Mouse (Mus musculus) olfactory bulb, adult 2 months (tissue): ENCODE measurements around the gene Gjb2. TPM values are rescaled to one million over a fixed set of nuclear protein-coding genes. Genes with fewer than 3 reads are reported as not detected.
A peak's percentile ranks its signal among the peaks of the same experiment; 100 is the strongest.

Experiments
- H3K27ac ChIP-seq: fragments of 200-500 bp; 2 replicates; pipeline ENCODE4 v1.5.1; 2012; ENCODE audit warnings: low read depth, low read length; ENCODE audit not compliant: insufficient read depth
- H3K4me1 ChIP-seq: fragments of 200-500 bp; 2 replicates; pipeline ENCODE4 v1.6.1; 2012; ENCODE audit warnings: low read length; ENCODE audit not compliant: control insufficient read depth, insufficient read depth
- H3K4me3 ChIP-seq: fragments of 200-500 bp; 2 replicates; pipeline ENCODE4 v1.5.1; 2012; ENCODE audit warnings: mild to moderate bottlenecking, low read depth, low read length, moderate library complexity; ENCODE audit not compliant: insufficient read depth
- CTCF ChIP-seq: fragments of 200-500 bp; IDR thresholded peaks from 2 replicates; pipeline ENCODE4 v1.5.1; 2012; ENCODE audit warnings: low read depth, mild to moderate bottlenecking, low read length, moderate library complexity; ENCODE audit not compliant: insufficient read depth
- POLR2A ChIP-seq: fragments of 200-500 bp; IDR thresholded peaks from 2 replicates; pipeline ENCODE4 v1.6.1; 2012; ENCODE audit warnings: mild to moderate bottlenecking, low read depth, low read length, moderate library complexity; ENCODE audit not compliant: insufficient read depth
- WGBS: fragments of 180-500 bp; shearing (Covaris S2); methylation state at CpG from one replicate; pipeline ENCODE4 v1.1.7; 2018; 5-methylcytosine and 5-hydroxymethylcytosine counted together
- polyA plus RNA-seq: library from polyadenylated mRNA; stranded (reverse); fragments of >200 nt; gene quantifications from 2 replicates; pipeline ENCODE4 v1.2.4, GENCODE M21; 2012; ENCODE audit warnings: low replicate concordance; ENCODE audit not compliant: missing spikeins, insufficient read depth, insufficient read length

The Gjb2 gene
- not detected in 2 replicates for polyA plus RNA-seq

DNA sequence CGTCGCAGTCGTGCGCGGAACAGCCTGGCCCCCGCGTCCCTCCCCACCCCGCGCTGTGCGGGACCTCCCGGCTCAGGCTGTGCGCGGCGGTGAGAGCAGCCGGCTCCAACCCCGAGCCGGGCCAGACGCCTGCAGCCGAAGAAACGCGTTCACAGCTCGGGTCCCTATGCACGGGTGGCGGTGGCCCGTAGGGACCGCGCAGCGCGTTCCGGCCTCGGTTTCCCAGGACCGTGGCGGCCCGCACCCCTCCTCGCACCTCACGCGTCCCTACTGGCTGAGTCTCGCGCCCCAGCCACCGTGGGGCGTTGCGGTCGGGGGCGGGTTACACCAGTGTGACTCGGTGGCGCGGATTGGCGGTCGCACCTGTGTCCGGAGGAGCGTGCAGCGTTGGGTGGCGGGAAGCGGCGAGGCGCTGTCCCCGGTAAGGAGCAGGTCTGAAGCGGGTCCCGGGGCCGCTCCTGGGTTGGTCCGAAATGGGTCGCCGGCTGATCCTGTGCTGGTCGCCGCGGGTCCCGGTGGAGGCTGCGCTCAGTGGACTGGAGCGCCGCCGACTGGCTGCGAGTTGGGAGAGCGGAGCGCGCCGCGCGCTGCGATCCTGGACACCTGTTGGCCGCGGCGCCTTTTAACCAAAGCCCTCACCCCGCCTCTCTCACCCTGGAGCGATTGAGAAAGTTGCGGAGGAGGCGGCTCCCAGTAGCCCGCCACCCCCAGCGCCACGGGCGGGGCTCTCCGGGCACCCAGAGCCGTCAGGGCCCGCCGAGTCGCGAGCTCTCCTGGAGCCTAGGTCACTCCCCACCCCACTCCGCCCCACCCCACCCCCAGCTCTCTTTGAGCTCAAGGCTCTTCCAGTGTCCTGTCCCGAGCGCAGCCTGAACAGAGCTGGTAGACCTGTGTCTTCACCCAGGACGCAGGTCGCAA, at the start of gene Gjb2:
TSS of gene Gjb2 (minus strand) at position 597 of the 918 bp plus-strand sequence.
- no peak within 1 kb of the TSS for H3K27ac ChIP-seq
- TF ChIP-seq POLR2A (no peak), CTCF (no peak)
- H3K4me3 ChIP-seq, result peak within 1 kb of the TSS; percentile 53
- peaks cover 9% of the 10 kb centered on the region; the same call in 1 of the 2 replicates for H3K4me1 ChIP-seq
- WGBS, result under 1% methylated on average over 101 of the region's 101 CpGs

DNA sequence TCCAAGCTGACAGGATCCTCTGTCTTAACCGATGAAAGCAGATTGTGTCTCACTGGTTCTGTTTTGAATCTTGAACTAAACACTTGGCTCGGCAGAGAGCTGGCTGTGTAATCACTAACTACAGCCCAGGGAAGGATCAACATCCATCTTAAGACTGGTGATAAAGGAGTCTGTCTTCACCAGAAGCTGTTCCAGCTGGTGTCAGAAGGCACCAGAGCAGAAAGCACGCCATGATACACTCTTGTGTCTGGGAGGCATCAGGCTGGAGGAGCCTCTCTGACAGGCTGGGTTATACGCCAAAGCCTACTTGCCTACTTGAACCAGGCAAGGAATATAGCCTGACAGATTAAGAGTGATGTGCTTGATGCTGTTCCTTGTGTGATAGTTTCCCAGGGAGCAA, 41.2 kb upstream of the Gjb2 start:
- no peaks in the 10 kb centered on the region for H3K4me1 ChIP-seq
- WGBS, result 52% methylated on average over 4 of the region's 4 CpGs
- no peak for TF ChIP-seq POLR2A
- TF ChIP-seq CTCF, result no peak
- no peak overlapping the region for H3K27ac ChIP-seq
- no peak overlapping the region for H3K4me3 ChIP-seq

DNA sequence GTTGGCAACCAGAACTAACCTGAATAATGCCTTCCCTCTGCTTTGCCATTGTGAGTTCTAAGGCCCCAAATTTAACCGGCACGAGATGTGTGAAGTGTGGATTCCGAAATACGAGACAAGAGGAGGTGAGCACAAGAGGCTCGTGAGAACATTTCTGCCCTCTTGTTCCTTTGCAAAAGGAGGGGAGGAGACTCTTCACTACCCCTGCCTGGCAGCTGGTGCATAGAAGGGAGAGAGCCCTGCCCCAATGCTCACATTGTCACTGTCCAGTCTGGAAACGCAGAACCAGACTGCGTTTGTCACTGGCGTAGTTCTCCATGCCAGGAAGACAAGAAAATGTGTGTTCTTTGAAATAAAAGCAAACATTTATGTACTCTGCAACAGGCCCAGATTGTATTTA, 30.8 kb upstream of the Gjb2 start:
- TF ChIP-seq CTCF (no peak), POLR2A (no peak)
- Histone ChIP-seq H3K27ac (no peak overlapping the region), H3K4me1 (peaks cover 8% of the 10 kb centered on the region), H3K4me3 (no peak overlapping the region)
- WGBS, result 78% methylated on average over 8 of the region's 8 CpGs

- Histone ChIP-seq H3K4me1 (peaks cover 8% of the 10 kb centered on the region), H3K4me3 (peak within 1 kb of the TSS; percentile 40), H3K27ac (peak within 1 kb of the TSS; percentile 24)
- 3% methylated on average over 33 of the region's 33 CpGs for WGBS
- TF ChIP-seq CTCF, result no peak
- no peak for TF ChIP-seq POLR2A
These were observed 28.7 kb upstream of the Gjb2 start, which contains the start of gene Gjb6 for GRCm38 (mm10) chr14:57133161-57133661. TSS of gene Gjb6 (minus strand) at chr14:57133611.

DNA sequence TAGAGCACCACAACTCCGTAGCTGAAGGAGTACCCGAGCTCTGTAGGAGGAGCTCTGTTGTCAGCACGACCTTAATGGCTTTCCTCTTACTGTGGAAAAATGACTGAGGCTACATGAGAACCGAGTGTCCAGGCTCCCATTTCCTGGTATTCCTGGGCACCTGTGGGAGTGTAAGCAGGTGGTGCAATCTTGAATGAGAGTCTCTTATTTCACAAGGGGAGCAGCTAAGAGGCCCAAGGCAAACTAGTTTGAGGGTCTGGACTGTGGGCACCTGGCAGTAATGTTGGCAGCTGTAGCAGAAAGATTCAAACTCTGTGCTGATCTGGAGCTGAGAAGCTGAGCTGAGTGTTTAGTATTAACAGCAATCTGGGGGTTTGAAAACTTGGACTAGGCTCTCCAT, 22.9 kb upstream of the Gjb2 start:
- no peak overlapping the region for H3K4me3 ChIP-seq
- no peaks in the 10 kb centered on the region for H3K4me1 ChIP-seq
- TF ChIP-seq CTCF (no peak), POLR2A (no peak)
- H3K27ac ChIP-seq, result no peak overlapping the region
- WGBS, result 78% methylated on average over 4 of the region's 4 CpGs

DNA sequence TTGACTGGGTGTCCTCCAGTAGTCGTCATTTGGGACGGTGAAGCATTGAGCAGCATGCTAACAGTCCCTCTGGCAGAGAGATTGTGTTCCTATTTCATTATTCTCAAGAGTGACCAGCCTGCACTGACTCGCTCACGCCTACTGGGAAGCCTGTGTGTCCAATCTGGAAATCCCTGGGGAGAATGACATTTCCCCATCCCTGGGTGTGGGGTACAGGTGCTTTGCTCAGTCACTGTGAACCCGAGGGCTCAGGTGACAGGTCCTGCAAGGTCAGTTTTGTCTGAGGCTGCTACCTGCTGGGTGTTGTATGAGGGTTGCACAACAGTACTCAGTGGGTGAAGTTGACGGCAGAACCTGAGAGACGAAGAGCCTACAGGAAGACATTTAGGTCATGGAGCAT, 17.8 kb upstream of the Gjb2 start:
- WGBS, result 87% methylated on average over 7 of the region's 7 CpGs
- Histone ChIP-seq H3K4me3 (no peak overlapping the region), H3K27ac (no peak overlapping the region), H3K4me1 (no peaks in the 10 kb centered on the region)
- TF ChIP-seq CTCF (no peak), POLR2A (no peak)

DNA sequence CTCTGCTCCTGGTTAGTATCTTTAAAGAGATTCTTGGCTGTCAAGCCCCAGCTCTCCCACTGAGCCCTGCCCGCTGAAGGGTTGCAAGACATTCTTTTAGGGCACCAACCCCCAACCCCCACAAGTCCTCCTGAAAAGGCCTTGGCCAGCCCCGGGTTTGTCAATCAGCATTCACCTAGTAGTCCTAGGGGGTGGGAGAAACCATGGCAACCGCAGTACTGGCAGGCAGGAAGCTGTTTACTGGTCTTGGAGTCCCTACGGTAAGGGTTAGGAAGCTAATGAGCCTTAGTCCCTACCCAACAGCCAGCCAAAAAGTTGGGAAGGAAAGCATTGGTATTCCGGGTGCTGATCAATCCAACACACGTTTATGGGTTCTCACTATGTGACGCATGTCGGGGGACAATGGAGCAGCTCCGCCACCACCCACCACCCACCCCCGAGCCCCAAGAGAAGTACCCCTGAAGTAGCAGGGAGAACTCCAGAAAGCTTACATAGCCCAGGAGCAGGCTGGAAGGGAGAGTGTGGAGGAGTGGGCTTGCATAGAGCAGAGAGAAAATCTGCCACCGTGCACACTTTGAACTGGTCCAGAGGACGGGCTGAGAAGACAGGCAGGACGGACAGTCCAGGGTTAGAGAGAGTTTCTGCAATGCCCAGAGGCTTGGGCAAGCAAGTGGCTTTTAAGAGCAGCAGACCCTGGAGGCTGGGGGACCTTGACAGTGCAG, 11.5 kb upstream of the Gjb2 start, which contains the start of gene Gm4491:
TSS of gene Gm4491 (minus strand) at position 61 of the 722 bp plus-strand sequence.
- TF ChIP-seq CTCF (no peak), POLR2A (no peak)
- 22% methylated on average over 13 of the region's 13 CpGs for WGBS
- Histone ChIP-seq H3K4me3 (no peak within 1 kb of the TSS), H3K27ac (peak within 1 kb of the TSS; percentile 31; the same call in 1 of the 2 replicates), H3K4me1 (peaks cover 7% of the 10 kb centered on the region; the same call in 1 of the 2 replicates)

DNA sequence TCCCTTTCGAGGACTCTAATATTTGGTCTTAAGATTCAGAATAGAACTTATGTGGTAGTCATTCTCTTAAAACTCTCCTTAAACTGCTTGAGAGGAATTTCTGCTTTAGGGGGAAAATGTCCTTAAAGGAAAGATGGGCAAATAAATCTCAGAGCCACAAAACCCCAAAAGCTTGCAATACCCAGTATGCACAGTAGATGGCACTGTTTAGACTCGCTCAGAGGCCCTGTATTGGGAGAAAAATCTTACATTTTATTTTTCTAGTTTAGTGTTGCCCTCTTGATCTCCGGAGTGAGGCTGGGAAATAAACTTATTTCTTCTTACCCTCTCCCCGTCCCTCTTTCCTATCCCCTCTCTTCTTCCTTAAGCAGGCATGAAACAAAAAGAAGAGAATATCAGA, 4.7 kb upstream of the Gjb2 start:
- 8% methylated on average over 4 of the region's 4 CpGs for WGBS
- Histone ChIP-seq H3K27ac (no peak overlapping the region), H3K4me3 (no peak overlapping the region), H3K4me1 (peaks cover 2% of the 10 kb centered on the region; the same call in 1 of the 2 replicates)
- TF ChIP-seq CTCF, result no peak
- no peak for TF ChIP-seq POLR2A
